Mouse (Mus musculus) heart, embryonic 12.5 days (tissue): Measurements from ENCODE around the gene Pigk. TPM values are rescaled to one million over a fixed set of nuclear protein-coding genes. Genes with fewer than 3 reads are reported as not detected.

Experiments
- ATAC-seq: fragments of 200-750 bp; cut with Nextera tagmentation; 2 replicates; pipeline ENCODE4 v1.8.0; 2017; ENCODE audit warnings: moderate TSS enrichment, moderate library complexity; ENCODE audit not compliant: insufficient number of reproducible peaks, low FRiP score
- H3K27ac ChIP-seq: fragments of 300-500 bp; sonication (generic); 2 replicates; pipeline ENCODE4 v1.5.1; 2016; ENCODE audit warnings: mild to moderate bottlenecking, moderate library complexity; ENCODE audit not compliant: poor library complexity, severe bottlenecking
- H3K27me3 ChIP-seq: fragments of 300-500 bp; sonication (generic); replicated peaks from 2 replicates; pipeline ENCODE4 v1.6.1; 2016; ENCODE audit warnings: mild to moderate bottlenecking, moderate library complexity
- H3K36me3 ChIP-seq: fragments of 300-500 bp; sonication (generic); 2 replicates; pipeline ENCODE4 v1.6.1; 2016; ENCODE audit warnings: mild to moderate bottlenecking, moderate library complexity
- H3K4me1 ChIP-seq: fragments of 300-500 bp; sonication (generic); replicated peaks from 2 replicates; pipeline ENCODE4 v1.6.1; 2016; ENCODE audit warnings: mild to moderate bottlenecking
- H3K4me2 ChIP-seq: fragments of 300-500 bp; sonication (generic); 2 replicates; pipeline ENCODE4 v1.6.1; 2016; ENCODE audit warnings: mild to moderate bottlenecking, moderate library complexity
- H3K4me3 ChIP-seq: fragments of 300-500 bp; sonication (generic); 2 replicates; pipeline ENCODE4 v1.5.1; 2016; ENCODE audit warnings: mild to moderate bottlenecking
- H3K9ac ChIP-seq: fragments of 300-500 bp; sonication (generic); 2 replicates; pipeline ENCODE4 v1.6.1; 2016; ENCODE audit warnings: mild to moderate bottlenecking, moderate library complexity
- H3K9me3 ChIP-seq: fragments of 300-500 bp; sonication (generic); replicated peaks from 2 replicates; pipeline ENCODE4 v1.6.1; 2016; ENCODE audit warnings: mild to moderate bottlenecking, moderate library complexity
- WGBS: fragments of 180-500 bp; shearing (Covaris S2); methylation state at CpG from one replicate; pipeline ENCODE4 v1.1.7; 2016; 5-methylcytosine and 5-hydroxymethylcytosine counted together
- polyA plus RNA-seq: library from polyadenylated mRNA; unstranded; fragments of >200 nt; fragmentation: Nextera tagmentation; extraction: Ambion mirVana; gene quantifications from 2 replicates; pipeline ENCODE4 v1.2.1, GENCODE M21; 2016

The Pigk gene
- polyA plus RNA-seq, 1 experiment from 2014 or later, result 41.7 TPM

DNA sequence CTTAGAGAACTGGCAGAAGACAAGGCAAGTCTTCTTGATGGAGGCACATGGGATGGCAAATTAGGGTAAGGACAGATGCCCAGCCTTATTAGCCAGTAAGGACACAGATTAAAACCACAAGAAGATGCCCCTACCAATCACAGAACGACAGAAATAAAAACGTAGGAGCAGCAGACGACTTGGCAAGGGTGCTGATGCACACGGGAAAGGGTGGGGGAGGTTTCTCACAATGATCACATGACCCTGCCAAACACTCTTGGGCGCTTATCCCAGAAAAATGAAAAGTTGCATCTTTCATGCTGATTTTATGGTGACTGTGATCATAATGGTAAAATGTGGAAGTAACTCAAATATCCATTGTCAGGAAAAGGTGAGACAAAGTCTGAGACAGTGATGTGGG is 193.2 kb downstream of the Pigk start:
- H3K9me3 ChIP-seq, result no peaks in the 10 kb centered on the region
- WGBS, result 78% methylated on average over 5 of the region's 5 CpGs
- H3K4me2 ChIP-seq, result no peak overlapping the region
- H3K36me3 ChIP-seq, result no peaks in the 10 kb centered on the region
- H3K4me3 ChIP-seq, result no peak overlapping the region
- H3K27ac ChIP-seq, result no peak overlapping the region
- H3K9ac ChIP-seq, result no peak overlapping the region
- ATAC-seq, result no peak
- no peaks in the 10 kb centered on the region for H3K4me1 ChIP-seq
- no peaks in the 10 kb centered on the region for H3K27me3 ChIP-seq

DNA sequence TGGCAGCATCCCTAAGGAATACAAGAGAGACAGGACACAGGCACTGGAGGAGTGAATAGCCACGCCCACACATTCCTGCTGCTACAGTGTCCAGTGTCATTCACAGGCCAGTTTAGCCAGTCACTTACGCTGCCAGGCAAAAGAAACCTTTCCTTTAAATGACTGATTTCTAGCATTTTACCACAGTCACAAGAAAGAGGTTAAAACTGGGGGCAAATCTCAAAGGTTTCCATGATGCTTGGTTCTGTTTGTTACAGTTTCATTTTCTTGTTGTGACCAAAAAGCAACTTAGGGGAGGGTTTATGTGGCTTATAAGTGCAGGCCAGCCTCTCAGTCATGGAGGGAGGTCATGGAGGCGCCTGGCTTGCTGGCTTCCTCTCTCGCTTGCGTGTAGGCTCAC is 193.8 kb downstream of the Pigk start:
- H3K27me3 ChIP-seq, result no peaks in the 10 kb centered on the region
- WGBS, result 70% methylated on average over 5 of the region's 5 CpGs
- no peak overlapping the region for H3K4me3 ChIP-seq
- H3K4me1 ChIP-seq, result no peaks in the 10 kb centered on the region; the same call in 1 of the 2 replicates
- H3K4me2 ChIP-seq, result no peak overlapping the region
- no peak for ATAC-seq
- no peaks in the 10 kb centered on the region for H3K36me3 ChIP-seq
- no peak overlapping the region for H3K9ac ChIP-seq
- H3K27ac ChIP-seq, result no peak overlapping the region
- no peaks in the 10 kb centered on the region for H3K9me3 ChIP-seq

GRCm38 (mm10) chr3:152911578-152911977 is 197.7 kb downstream of the Pigk start:
- Histone ChIP-seq H3K27ac (no peak overlapping the region), H3K36me3 (no peaks in the 10 kb centered on the region), H3K27me3 (no peaks in the 10 kb centered on the region), H3K4me2 (no peak overlapping the region), H3K9ac (no peak overlapping the region), H3K9me3 (no peaks in the 10 kb centered on the region), H3K4me1 (no peaks in the 10 kb centered on the region; the same call in 1 of the 2 replicates), H3K4me3 (no peak overlapping the region)
- no peak for ATAC-seq
- WGBS, result 76% methylated on average over 4 of the region's 4 CpGs

DNA sequence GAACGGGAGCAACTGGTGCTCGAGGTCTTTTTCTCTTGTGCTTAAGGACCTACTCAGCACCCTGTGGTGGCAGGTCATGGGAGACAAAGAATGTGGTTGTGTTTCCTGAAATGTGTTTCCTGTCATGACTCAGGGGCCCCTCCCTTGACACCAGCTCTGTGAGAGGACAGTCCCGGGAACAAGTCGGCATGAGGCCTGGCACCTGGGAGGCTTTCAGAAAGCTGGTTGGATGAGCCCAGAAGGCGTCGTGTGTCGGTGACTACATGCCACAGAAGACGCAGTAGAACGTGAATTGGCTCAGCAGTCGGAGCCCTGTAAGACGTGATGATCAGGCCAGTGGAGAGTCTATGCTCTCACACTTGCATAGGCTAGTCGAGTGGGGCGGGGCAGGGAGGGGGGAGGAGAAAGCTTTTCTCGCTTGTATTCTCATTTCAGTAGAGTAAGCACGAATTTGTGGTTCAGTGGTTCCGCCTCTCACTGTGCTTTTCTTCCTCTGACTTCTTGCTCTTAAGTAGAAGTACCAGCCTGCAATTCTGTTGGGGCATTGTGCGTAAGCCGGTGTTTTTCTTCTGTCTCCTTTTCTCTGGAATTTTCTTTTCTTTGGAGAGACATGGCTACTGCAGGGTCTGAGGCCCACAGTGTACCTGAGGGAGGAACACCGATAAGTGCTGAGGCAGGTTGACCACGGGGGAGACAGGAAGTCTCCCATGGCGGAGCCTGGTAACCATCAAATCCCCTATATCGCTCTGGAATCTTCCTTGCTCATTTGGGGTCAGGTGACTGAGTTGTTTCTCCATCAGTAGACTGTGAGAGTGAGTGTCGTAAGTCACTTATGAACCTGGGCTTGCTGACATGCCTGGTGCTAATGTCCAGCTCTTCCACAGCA is 198.6 kb downstream of the Pigk start:
- Histone ChIP-seq H3K4me3 (no peak overlapping the region), H3K4me2 (no peak overlapping the region), H3K4me1 (no peaks in the 10 kb centered on the region; the same call in 1 of the 2 replicates), H3K27me3 (no peaks in the 10 kb centered on the region), H3K36me3 (no peaks in the 10 kb centered on the region), H3K9me3 (no peaks in the 10 kb centered on the region), H3K27ac (no peak overlapping the region), H3K9ac (no peak overlapping the region)
- ATAC-seq, result no peak
- 72% methylated on average over 23 of the region's 23 CpGs for WGBS

DNA sequence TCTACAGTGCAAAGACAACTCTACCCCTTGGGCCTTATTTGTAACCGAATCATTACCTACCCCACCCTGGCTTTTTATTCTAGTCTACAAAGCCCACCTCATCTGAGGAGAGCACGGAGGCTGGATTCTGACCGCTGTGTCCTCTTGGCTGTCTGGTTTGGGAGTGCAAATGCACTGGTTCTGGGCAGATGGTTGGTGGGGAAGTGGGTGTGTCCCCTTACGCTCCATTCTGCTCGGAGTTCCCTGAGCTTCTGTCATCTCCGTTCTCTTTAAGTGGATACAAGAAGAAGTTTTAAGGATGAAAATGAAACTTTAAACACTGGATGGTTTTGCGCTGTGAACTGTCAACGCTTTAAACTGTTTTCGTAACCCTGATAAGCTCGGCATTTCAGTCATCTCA is 199.2 kb downstream of the Pigk start:
- H3K9ac ChIP-seq, result no peak overlapping the region
- no peak overlapping the region for H3K4me2 ChIP-seq
- no peaks in the 10 kb centered on the region for H3K9me3 ChIP-seq
- H3K4me1 ChIP-seq, result no peaks in the 10 kb centered on the region; the same call in 1 of the 2 replicates
- H3K27ac ChIP-seq, result no peak overlapping the region
- H3K4me3 ChIP-seq, result no peak overlapping the region
- no peaks in the 10 kb centered on the region for H3K36me3 ChIP-seq
- WGBS, result 70% methylated on average over 10 of the region's 10 CpGs
- H3K27me3 ChIP-seq, result no peaks in the 10 kb centered on the region
- no peak for ATAC-seq

- Histone ChIP-seq H3K9me3 (no peaks in the 10 kb centered on the region), H3K4me1 (no peaks in the 10 kb centered on the region; the same call in 1 of the 2 replicates), H3K27me3 (no peaks in the 10 kb centered on the region), H3K4me3 (no peak overlapping the region), H3K9ac (no peak overlapping the region), H3K4me2 (no peak overlapping the region), H3K27ac (no peak overlapping the region), H3K36me3 (no peaks in the 10 kb centered on the region)
- WGBS, result 83% methylated on average over 3 of the region's 3 CpGs
- ATAC-seq, result no peak
These were observed 199.7 kb downstream of the Pigk start for GRCm38 (mm10) chr3:152913625-152914024.

DNA sequence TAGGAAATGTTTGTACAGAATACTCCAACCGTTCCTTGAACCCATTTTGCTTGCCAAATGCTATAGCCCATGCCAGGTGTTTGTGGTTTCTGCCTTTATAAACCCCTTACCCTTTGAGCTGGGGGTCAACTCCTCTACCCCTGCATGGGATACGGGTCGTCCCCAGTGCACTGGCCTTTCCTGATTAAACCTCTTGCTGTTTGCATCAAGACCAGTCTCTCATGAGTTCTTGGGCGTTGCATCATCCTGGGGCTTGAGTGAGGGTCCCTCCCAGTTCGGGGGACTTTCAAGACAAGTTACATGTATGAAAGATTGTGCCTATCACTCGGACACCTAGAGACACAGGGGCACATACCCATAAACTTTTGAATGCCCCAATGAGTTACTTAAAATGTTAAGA is 200.5 kb downstream of the Pigk start:
- Histone ChIP-seq H3K9ac (no peak overlapping the region), H3K4me2 (no peak overlapping the region), H3K4me3 (no peak overlapping the region), H3K36me3 (no peaks in the 10 kb centered on the region), H3K4me1 (no peaks in the 10 kb centered on the region; the same call in 1 of the 2 replicates), H3K9me3 (no peaks in the 10 kb centered on the region), H3K27ac (no peak overlapping the region), H3K27me3 (no peaks in the 10 kb centered on the region)
- WGBS, result 80% methylated on average over 6 of the region's 6 CpGs
- no peak for ATAC-seq

DNA sequence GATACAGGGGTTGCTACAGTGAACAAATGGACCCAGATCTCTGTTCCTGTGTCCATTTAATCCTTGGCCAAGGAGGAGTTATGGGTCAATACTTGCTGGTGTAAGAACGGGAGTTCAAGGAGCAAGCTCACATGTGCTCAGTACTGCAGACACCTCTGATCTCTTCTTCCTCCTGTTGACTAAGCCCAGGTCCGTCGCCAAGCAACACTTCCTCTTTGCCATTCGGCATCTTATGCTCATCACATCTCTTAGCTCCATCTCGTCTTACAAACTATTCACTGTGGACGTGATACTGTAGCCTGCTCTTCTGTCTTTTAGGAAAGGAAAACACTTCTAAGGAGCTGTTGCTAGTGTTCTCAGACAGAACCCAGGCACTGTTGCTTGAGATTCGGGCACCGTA is 203.7 kb downstream of the Pigk start:
- Histone ChIP-seq H3K9me3 (no peaks in the 10 kb centered on the region), H3K27ac (no peak overlapping the region), H3K36me3 (no peaks in the 10 kb centered on the region), H3K27me3 (no peaks in the 10 kb centered on the region), H3K9ac (no peak overlapping the region), H3K4me2 (no peak overlapping the region), H3K4me3 (no peak overlapping the region), H3K4me1 (no peaks in the 10 kb centered on the region; the same call in 1 of the 2 replicates)
- WGBS, result 75% methylated on average over 8 of the region's 8 CpGs
- ATAC-seq, result no peak

DNA sequence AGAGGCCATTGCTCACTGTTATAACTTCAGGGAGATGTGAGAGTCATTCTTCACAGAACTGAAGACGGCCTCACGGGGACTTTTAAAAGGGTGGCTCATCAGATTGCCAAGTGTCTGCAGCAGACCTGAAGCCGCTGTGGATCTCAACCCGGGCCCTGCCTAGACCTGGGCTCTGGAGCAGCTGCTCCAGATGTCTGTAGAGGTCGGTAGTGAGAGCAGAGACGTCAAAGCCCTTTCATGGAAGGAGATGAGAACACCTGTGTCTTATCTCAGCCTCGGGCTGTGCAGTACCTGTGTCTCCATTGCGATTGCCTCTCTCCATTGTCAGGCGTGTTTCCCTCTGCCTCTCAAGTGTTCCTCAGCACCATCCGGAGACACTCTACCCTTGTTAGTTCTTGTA is 205.2 kb downstream of the Pigk start:
- H3K36me3 ChIP-seq, result no peaks in the 10 kb centered on the region
- H3K27ac ChIP-seq, result no peak overlapping the region
- H3K9ac ChIP-seq, result no peak overlapping the region
- H3K27me3 ChIP-seq, result no peaks in the 10 kb centered on the region
- no peak overlapping the region for H3K4me3 ChIP-seq
- no peak for ATAC-seq
- 68% methylated on average over 10 of the region's 10 CpGs for WGBS
- no peak overlapping the region for H3K4me2 ChIP-seq
- H3K9me3 ChIP-seq, result no peaks in the 10 kb centered on the region
- 0 out of 2 replicates have a peak, but pooled peaks cover 3% of the 10 kb centered on the region for H3K4me1 ChIP-seq

DNA sequence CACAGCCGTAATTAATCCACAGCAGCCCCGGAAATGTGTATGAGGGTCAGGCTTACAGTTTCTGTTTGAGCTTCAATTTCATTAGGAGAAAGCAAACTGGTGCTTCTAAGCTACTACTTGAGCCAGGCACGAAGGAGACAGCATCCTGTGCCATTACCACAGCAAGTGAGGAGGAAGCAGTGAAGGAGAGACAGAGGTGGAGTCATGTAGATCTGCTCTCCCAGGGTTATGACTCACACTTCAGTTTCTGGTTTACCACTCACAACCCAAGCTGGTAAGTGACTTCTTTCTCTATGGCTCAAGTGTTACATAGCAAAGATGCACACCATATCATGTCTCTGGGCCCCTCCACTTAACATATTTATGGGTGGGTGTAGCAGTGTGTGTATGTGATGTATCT is 206.5 kb downstream of the Pigk start:
- ATAC-seq, result no peak
- Histone ChIP-seq H3K9me3 (no peaks in the 10 kb centered on the region), H3K27me3 (no peaks in the 10 kb centered on the region), H3K27ac (no peak overlapping the region), H3K4me3 (no peak overlapping the region), H3K4me1 (0 out of 2 replicates have a peak, but pooled peaks cover 3% of the 10 kb centered on the region), H3K4me2 (no peak overlapping the region), H3K9ac (no peak overlapping the region), H3K36me3 (no peaks in the 10 kb centered on the region)
- 74% methylated on average over 3 of the region's 3 CpGs for WGBS

- WGBS, result 64% methylated on average over 15 of the region's 15 CpGs
- H3K4me2 ChIP-seq, result no peak overlapping the region
These were observed 209.6 kb downstream of the Pigk start for GRCm38 (mm10) chr3:152923530-152923929.

More at GRCm38 (mm10) chr3:152923530-152923929, 209.6 kb downstream of the Pigk start:
- Histone ChIP-seq H3K27ac (no peak overlapping the region), H3K4me1 (peaks cover 8% of the 10 kb centered on the region; the same call in 1 of the 2 replicates), H3K9me3 (no peaks in the 10 kb centered on the region), H3K27me3 (no peaks in the 10 kb centered on the region), H3K4me3 (no peak overlapping the region), H3K36me3 (no peaks in the 10 kb centered on the region), H3K9ac (no peak overlapping the region)
- ATAC-seq, result no peak
